Mouse (Mus musculus): ENCODE measurements around the gene Tmem205. TPM values are rescaled to one million over a fixed set of nuclear protein-coding genes. Genes with fewer than 3 reads are reported as not detected.

Gene Tmem205
- polyA plus RNA-seq, 1 experiment from 2014 or later, result 58.8 TPM

GRCm38 (mm10) chr9:21924099-21924493, 3.3 kb downstream of the Tmem205 start:
- WGBS, result 25% methylated on average over 6 of the region's 6 CpGs
- ATAC-seq (ENCODE audit: insufficient number of reproducible peaks, insufficient read depth, low FRiP score, low read depth), result peak; percentile 83
- Histone ChIP-seq H3K27me3 (ENCODE audit: control insufficient read depth, insufficient read depth, low read length) (no peaks in the 10 kb centered on the region), H3K9ac (ENCODE audit: low read length) (no peak overlapping the region), H3K4me1 (ENCODE audit: control insufficient read depth in 2 of 2, insufficient read depth in 2 of 2, low read length in 2 of 2) (peaks cover 13 to 24% of the 10 kb centered on the region in 2 experiments), H3K9me3 (ENCODE audit: control insufficient read depth, low read length) (no peaks in the 10 kb centered on the region), H3K4me2 (ENCODE audit: low read length) (no peak overlapping the region), H3K4me3 (ENCODE audit: control insufficient read depth in 1 of 2, insufficient read depth in 1 of 2, low read depth in 1 of 2, low read length in 2 of 2) (no peak overlapping the region), H3K27ac (replicated peaks in 1 of 2; ENCODE audit: control insufficient read depth in 1 of 2, insufficient read depth in 1 of 2, low read depth in 2 of 2, low read length in 2 of 2) (peak overlapping the region; percentile 59 to 76), H3K36me3 (ENCODE audit: control insufficient read depth, insufficient read depth, low read length) (no peaks in the 10 kb centered on the region)

- Histone ChIP-seq H3K9me3 (ENCODE audit: control insufficient read depth, low read length) (no peaks in the 10 kb centered on the region), H3K4me2 (ENCODE audit: low read length) (no peak overlapping the region), H3K36me3 (ENCODE audit: control insufficient read depth, insufficient read depth, low read length) (no peaks in the 10 kb centered on the region), H3K27me3 (ENCODE audit: control insufficient read depth, insufficient read depth, low read length) (no peaks in the 10 kb centered on the region), H3K9ac (ENCODE audit: low read length) (no peak overlapping the region), H3K4me1 (ENCODE audit: control insufficient read depth in 2 of 2, insufficient read depth in 2 of 2, low read length in 2 of 2) (peaks cover 13 to 24% of the 10 kb centered on the region in 2 experiments), H3K27ac (replicated peaks in 1 of 2; ENCODE audit: control insufficient read depth in 1 of 2, insufficient read depth in 1 of 2, low read depth in 2 of 2, low read length in 2 of 2) (peak overlapping the region; percentile 59 to 76), H3K4me3 (ENCODE audit: control insufficient read depth in 1 of 2, insufficient read depth in 1 of 2, low read depth in 1 of 2, low read length in 2 of 2) (no peak overlapping the region)
- no peak for ATAC-seq (ENCODE audit: insufficient number of reproducible peaks, insufficient read depth, low FRiP score, low read depth)
- 24% methylated on average over 3 of the region's 3 CpGs for WGBS
Observed at GRCm38 (mm10) chr9:21923490-21924098, 3.8 kb downstream of the Tmem205 start.

DNA sequence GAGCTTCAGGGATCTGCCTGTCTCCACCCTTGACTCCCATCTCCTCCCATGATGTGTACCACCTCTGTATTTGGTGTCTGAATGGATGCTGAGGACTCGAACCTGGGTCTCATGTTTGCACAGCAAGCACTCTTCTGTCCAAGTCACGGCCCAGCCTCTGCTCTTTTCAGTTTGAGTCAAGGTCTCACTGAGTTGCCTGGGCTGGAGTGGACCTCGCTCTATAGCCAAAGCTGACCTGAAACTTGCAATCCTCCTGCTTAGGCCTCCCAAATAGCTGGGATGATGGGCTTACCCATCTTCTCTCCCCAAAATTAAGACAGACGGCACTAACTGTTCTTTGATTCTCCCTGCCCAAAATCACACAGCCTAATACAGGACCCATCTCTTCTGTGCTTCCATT, 4.3 kb downstream of the Tmem205 start:
- Histone ChIP-seq H3K4me3 (ENCODE audit: control insufficient read depth in 1 of 2, insufficient read depth in 1 of 2, low read depth in 1 of 2, low read length in 2 of 2) (no peak overlapping the region), H3K9ac (ENCODE audit: low read length) (no peak overlapping the region), H3K4me1 (ENCODE audit: control insufficient read depth in 2 of 2, insufficient read depth in 2 of 2, low read length in 2 of 2) (peaks cover 13 to 28% of the 10 kb centered on the region in 2 experiments), H3K4me2 (ENCODE audit: low read length) (no peak overlapping the region), H3K27ac (replicated peaks in 1 of 2; ENCODE audit: control insufficient read depth in 1 of 2, insufficient read depth in 1 of 2, low read depth in 2 of 2, low read length in 2 of 2) (peak overlapping the region; percentile 59 to 76; a peak in 2 of 4 replicates), H3K36me3 (ENCODE audit: control insufficient read depth, insufficient read depth, low read length) (no peaks in the 10 kb centered on the region), H3K9me3 (ENCODE audit: control insufficient read depth, low read length) (no peaks in the 10 kb centered on the region), H3K27me3 (ENCODE audit: control insufficient read depth, insufficient read depth, low read length) (no peaks in the 10 kb centered on the region)
- ATAC-seq (ENCODE audit: insufficient number of reproducible peaks, insufficient read depth, low FRiP score, low read depth), result no peak
- WGBS, result 87% methylated on average over 4 of the region's 4 CpGs

GRCm38 (mm10) chr9:21918692-21919384, 8.5 kb downstream of the Tmem205 start:
- Histone ChIP-seq H3K36me3 (ENCODE audit: control insufficient read depth, insufficient read depth, low read length) (0 out of 2 replicates have a peak, but pooled peaks cover 4% of the 10 kb centered on the region), H3K4me1 (ENCODE audit: control insufficient read depth in 2 of 2, insufficient read depth in 2 of 2, low read length in 2 of 2) (peaks cover 2 to 10% of the 10 kb centered on the region in 2 experiments; a peak in 3 of 4 replicates), H3K27ac (replicated peaks in 1 of 2; ENCODE audit: control insufficient read depth in 1 of 2, insufficient read depth in 1 of 2, low read depth in 2 of 2, low read length in 2 of 2) (no peak overlapping the region), H3K9ac (ENCODE audit: low read length) (no peak overlapping the region), H3K4me3 (ENCODE audit: control insufficient read depth in 1 of 2, insufficient read depth in 1 of 2, low read depth in 1 of 2, low read length in 2 of 2) (peak overlapping the region in 1 of 2 experiments; percentile 69; a peak in 3 of 4 replicates), H3K27me3 (ENCODE audit: control insufficient read depth, insufficient read depth, low read length) (no peaks in the 10 kb centered on the region), H3K9me3 (ENCODE audit: control insufficient read depth, low read length) (no peaks in the 10 kb centered on the region), H3K4me2 (ENCODE audit: low read length) (peak overlapping the region; percentile 99)
- 25% methylated on average over 5 of the region's 5 CpGs for WGBS
- no peak for ATAC-seq (ENCODE audit: insufficient number of reproducible peaks, insufficient read depth, low FRiP score, low read depth)

GRCm38 (mm10) chr9:21918035-21918592, 9.2 kb downstream of the Tmem205 start, which contains the start of gene Rab3d:
Rab3d (minus strand) TSS chr9:21918192.
- peaks cover 0 to 5% of the 10 kb centered on the region in 2 experiments; a peak in 2 of 4 replicates for H3K4me1 ChIP-seq (ENCODE audit: control insufficient read depth in 2 of 2, insufficient read depth in 2 of 2, low read length in 2 of 2)
- WGBS, result under 1% methylated on average over 33 of the region's 36 CpGs
- H3K36me3 ChIP-seq (ENCODE audit: control insufficient read depth, insufficient read depth, low read length), result 0 out of 2 replicates have a peak, but pooled peaks cover 4% of the 10 kb centered on the region
- H3K27me3 ChIP-seq (ENCODE audit: control insufficient read depth, insufficient read depth, low read length), result no peaks in the 10 kb centered on the region
- ATAC-seq (ENCODE audit: insufficient number of reproducible peaks, insufficient read depth, low FRiP score, low read depth), result peak; percentile 92
- H3K4me3 ChIP-seq (ENCODE audit: control insufficient read depth in 1 of 2, insufficient read depth in 1 of 2, low read depth in 1 of 2, low read length in 2 of 2), result peak within 1 kb of the TSS; percentile 62 to 69
- H3K9ac ChIP-seq (ENCODE audit: low read length), result peak within 1 kb of the TSS; percentile 75
- peak within 1 kb of the TSS; percentile 99 for H3K4me2 ChIP-seq (ENCODE audit: low read length)
- peak within 1 kb of the TSS in 1 of 2 experiments; percentile 50; a peak in 2 of 4 replicates for H3K27ac ChIP-seq (replicated peaks in 1 of 2; ENCODE audit: control insufficient read depth in 1 of 2, insufficient read depth in 1 of 2, low read depth in 2 of 2, low read length in 2 of 2)
- no peaks in the 10 kb centered on the region for H3K9me3 ChIP-seq (ENCODE audit: control insufficient read depth, low read length)

GRCm38 (mm10) chr9:21917493-21918034, 9.8 kb downstream of the Tmem205 start:
- Histone ChIP-seq H3K4me2 (ENCODE audit: low read length) (peak overlapping the region; percentile 99), H3K9ac (ENCODE audit: low read length) (peak overlapping the region; percentile 75), H3K27me3 (ENCODE audit: control insufficient read depth, insufficient read depth, low read length) (no peaks in the 10 kb centered on the region), H3K4me3 (ENCODE audit: control insufficient read depth in 1 of 2, insufficient read depth in 1 of 2, low read depth in 1 of 2, low read length in 2 of 2) (peak overlapping the region; percentile 62 to 69), H3K36me3 (ENCODE audit: control insufficient read depth, insufficient read depth, low read length) (0 out of 2 replicates have a peak, but pooled peaks cover 4% of the 10 kb centered on the region), H3K4me1 (ENCODE audit: control insufficient read depth in 2 of 2, insufficient read depth in 2 of 2, low read length in 2 of 2) (peaks cover 0 to 4% of the 10 kb centered on the region in 2 experiments; a peak in 1 of 4 replicates), H3K9me3 (ENCODE audit: control insufficient read depth, low read length) (no peaks in the 10 kb centered on the region), H3K27ac (replicated peaks in 1 of 2; ENCODE audit: control insufficient read depth in 1 of 2, insufficient read depth in 1 of 2, low read depth in 2 of 2, low read length in 2 of 2) (peak overlapping the region in 1 of 2 experiments; percentile 50; a peak in 2 of 4 replicates)
- peak; percentile 33 for ATAC-seq (ENCODE audit: insufficient number of reproducible peaks, insufficient read depth, low FRiP score, low read depth)
- WGBS, result 3% methylated on average over 32 of the region's 35 CpGs

DNA sequence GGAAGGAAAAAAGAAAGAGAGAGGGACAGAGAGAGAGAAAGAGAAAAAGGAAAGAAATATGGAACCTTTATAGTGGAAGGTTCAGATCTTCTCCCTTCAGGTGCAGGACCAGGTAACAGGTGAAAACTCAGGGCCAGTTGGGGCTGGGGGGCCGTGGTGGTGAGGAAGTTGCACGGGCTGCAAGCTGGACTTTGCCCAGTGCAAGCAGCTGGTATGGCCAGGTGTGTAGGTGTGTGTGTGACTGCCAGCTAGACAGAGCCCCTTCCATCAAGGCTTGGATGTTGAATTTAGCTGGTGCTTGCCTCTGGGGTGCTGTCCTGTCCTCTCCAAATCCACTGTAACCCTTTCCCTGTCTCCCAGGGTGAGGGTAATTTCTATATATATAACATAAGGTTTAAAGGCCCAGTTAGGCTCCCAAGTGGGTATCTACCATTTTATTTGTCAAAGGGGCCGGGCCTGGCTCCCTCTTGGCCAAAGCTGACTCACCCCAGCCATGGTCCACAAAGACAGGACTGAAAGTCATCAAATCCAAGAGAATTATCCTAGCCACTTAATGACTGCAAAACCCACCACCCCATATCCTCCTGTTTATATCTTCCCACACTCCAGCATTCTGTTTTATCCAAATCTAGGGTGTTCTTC, 10.4 kb downstream of the Tmem205 start:
- Histone ChIP-seq H3K27me3 (ENCODE audit: control insufficient read depth, insufficient read depth, low read length) (no peaks in the 10 kb centered on the region), H3K9me3 (ENCODE audit: control insufficient read depth, low read length) (no peaks in the 10 kb centered on the region), H3K27ac (replicated peaks in 1 of 2; ENCODE audit: control insufficient read depth in 1 of 2, insufficient read depth in 1 of 2, low read depth in 2 of 2, low read length in 2 of 2) (no peak overlapping the region), H3K36me3 (ENCODE audit: control insufficient read depth, insufficient read depth, low read length) (0 out of 2 replicates have a peak, but pooled peaks cover 4% of the 10 kb centered on the region), H3K9ac (ENCODE audit: low read length) (peak overlapping the region; percentile 75), H3K4me2 (ENCODE audit: low read length) (peak overlapping the region; percentile 99), H3K4me3 (ENCODE audit: control insufficient read depth in 1 of 2, insufficient read depth in 1 of 2, low read depth in 1 of 2, low read length in 2 of 2) (peak overlapping the region; percentile 62 to 69), H3K4me1 (ENCODE audit: control insufficient read depth in 2 of 2, insufficient read depth in 2 of 2, low read length in 2 of 2) (peaks cover 0 to 4% of the 10 kb centered on the region in 2 experiments; a peak in 1 of 4 replicates)
- no peak for ATAC-seq (ENCODE audit: insufficient number of reproducible peaks, insufficient read depth, low FRiP score, low read depth)
- 78% methylated on average over 3 of the region's 3 CpGs for WGBS

Measured in heart, embryonic 14.5 days (tissue).